Mouse (Mus musculus) brain, adult 10 weeks (tissue): ENCODE measurements around the gene Gm10037. TPM values are rescaled to one million over a fixed set of nuclear protein-coding genes. Genes with fewer than 3 reads are reported as not detected.

ENCODE experiments used
- polyA plus RNA-seq: library from polyadenylated mRNA; stranded (reverse); fragments of 350-450 nt; fragmentation: Illumina TruSeq; extraction: RNeasy Lipid Tissue Mini Kit (QIAGEN cat#74804); gene quantifications from one replicate; pipeline ENCODE4 v1.2.3, GENCODE M21; 2015; ENCODE audit warnings: low read depth, low replicate concordance

Gm10037 gene
- 11.9 TPM for polyA plus RNA-seq

GRCm38 (mm10) chr13:67830911-67831336 lies at the start of gene Gm10037:
Gm10037 (plus strand) TSS chr13:67831106.

GRCm38 (mm10) chr13:67813710-67814660 lies 16.9 kb upstream of the Gm10037 start, which contains the start of gene Zfp273:
Zfp273 (plus strand) TSS chr13:67813740.

GRCm38 (mm10) chr13:67863026-67863425 lies 32.1 kb downstream of the Gm10037 start, which contains the start of gene BC048507:
BC048507 (plus strand) TSS chr13:67863326.

Other genes starting within 250 kb of the Gm10037 start
- gene Zfp729b, start 221.4 kb upstream of the Gm10037 start, polyA plus RNA-seq, result 9.4 TPM
- not detected for gene Gm49345, start 193.3 kb upstream of the Gm10037 start, polyA plus RNA-seq
- 7.8 TPM for gene Zfp729a, start 193.3 kb upstream of the Gm10037 start, polyA plus RNA-seq
- 19.5 TPM for gene Zfp738, start 144.0 kb upstream of the Gm10037 start, polyA plus RNA-seq
- 10.6 TPM for gene Zfp65, start 101.9 kb upstream of the Gm10037 start, polyA plus RNA-seq
- 6.8 TPM for gene Zfp85, start 75.9 kb upstream of the Gm10037 start, polyA plus RNA-seq
- gene Zfp493, start 51.4 kb upstream of the Gm10037 start, polyA plus RNA-seq, result 5.5 TPM
- 8.2 TPM for gene Zfp273, start 17.4 kb upstream of the Gm10037 start, polyA plus RNA-seq
- gene BC048507, start 32.2 kb downstream of the Gm10037 start, polyA plus RNA-seq, result not detected